Mouse (Mus musculus) brain, embryonic 14.5 days (tissue): Measurements from ENCODE around the gene Ece2.

ENCODE experiments used
- CTCF ChIP-seq: fragments of 200-500 bp; IDR thresholded peaks from 2 replicates; pipeline ENCODE4 v1.5.1; 2012; ENCODE audit warnings: inconsistent platforms, mild to moderate bottlenecking, moderate library complexity, borderline replicate concordance; ENCODE audit not compliant: insufficient read depth, insufficient read length; ENCODE audit errors: extremely low read depth
- POLR2A ChIP-seq: fragments of 200-500 bp; IDR thresholded peaks from 2 replicates; pipeline ENCODE4 v1.6.1; 2012; ENCODE audit warnings: mild to moderate bottlenecking, inconsistent platforms, borderline replicate concordance; ENCODE audit not compliant: poor library complexity, insufficient read depth, insufficient read length, severe bottlenecking; ENCODE audit errors: extremely low read depth

DNA sequence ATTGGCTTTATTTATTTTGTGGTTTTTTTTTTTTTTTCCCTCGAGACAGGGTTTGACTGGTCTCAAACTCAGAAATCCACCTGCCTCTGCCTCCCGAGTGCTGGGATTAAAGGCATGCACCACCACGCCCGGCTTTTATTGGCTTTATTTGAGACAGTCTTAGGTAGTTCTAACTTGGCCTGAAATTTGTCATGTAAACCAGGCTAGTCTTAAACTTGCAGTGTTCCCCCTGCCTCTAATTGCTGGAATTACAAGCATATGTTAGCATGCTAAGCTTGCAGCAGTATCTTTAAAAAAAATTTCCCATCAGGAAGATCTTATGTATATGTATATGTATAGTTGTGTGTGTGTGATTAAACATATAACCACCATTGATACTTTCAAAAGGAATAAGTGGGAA is 47.1 kb downstream of the Ece2 start:
- no peak for TF ChIP-seq CTCF
- TF ChIP-seq POLR2A: no peak
